Mouse (Mus musculus) thymus, postnatal 0 days (tissue): Measurements from ENCODE around the gene Herpud1. TPM values are rescaled to one million over a fixed set of nuclear protein-coding genes. Genes with fewer than 3 reads are reported as not detected.

ENCODE experiments used
- DNase-seq: peaks from one replicate; pipeline ENCODE4 v3.0.0-alpha.2; 2015; ENCODE audit warnings: low spot score
- polyA plus RNA-seq: library from polyadenylated mRNA; unstranded; fragments of >200 nt; fragmentation: Nextera tagmentation; extraction: Ambion mirVana; gene quantifications from 2 replicates; pipeline ENCODE4 v1.2.1, GENCODE M21; 2015

Herpud1 gene
- polyA plus RNA-seq: 78.9 and 83.6 TPM in 2 replicates

GRCm38 (mm10) chr8:94386214-94387026 is at the start of gene Herpud1:
TSS of gene Herpud1 (plus strand) at chr8:94386438.
- peak; percentile 96 for DNase-seq

- DNase-seq: peak; percentile 29
Observed at GRCm38 (mm10) chr8:94337559-94337958, 48.7 kb upstream of the Herpud1 start.

- DNase-seq: no peak
Observed at GRCm38 (mm10) chr8:94340796-94341195, 45.4 kb upstream of the Herpud1 start.

- DNase-seq: no peak
Observed at GRCm38 (mm10) chr8:94342691-94343090, 43.5 kb upstream of the Herpud1 start.

- peak; percentile 86 for DNase-seq
Observed at GRCm38 (mm10) chr8:94343290-94343689, 42.9 kb upstream of the Herpud1 start.

- DNase-seq: no peak
Observed at GRCm38 (mm10) chr8:94343778-94344320, 42.4 kb upstream of the Herpud1 start.

- no peak for DNase-seq
Observed at GRCm38 (mm10) chr8:94345657-94346056, 40.6 kb upstream of the Herpud1 start.

GRCm38 (mm10) chr8:94346264-94346663 is 40.0 kb upstream of the Herpud1 start:
- no peak for DNase-seq

- peak; percentile 25 for DNase-seq
Observed at GRCm38 (mm10) chr8:94348425-94348824, 37.8 kb upstream of the Herpud1 start.

- no peak for DNase-seq
Observed at GRCm38 (mm10) chr8:94354069-94354531, 32.1 kb upstream of the Herpud1 start.

GRCm38 (mm10) chr8:94354571-94354970 is 31.7 kb upstream of the Herpud1 start:
- peak; percentile 84 for DNase-seq

- no peak for DNase-seq
Observed at GRCm38 (mm10) chr8:94357220-94357619, 29.0 kb upstream of the Herpud1 start.

GRCm38 (mm10) chr8:94358541-94358940 is 27.7 kb upstream of the Herpud1 start:
- DNase-seq: no peak

- DNase-seq: no peak
Observed at GRCm38 (mm10) chr8:94361774-94362431, 24.3 kb upstream of the Herpud1 start.

GRCm38 (mm10) chr8:94362607-94363239 is 23.5 kb upstream of the Herpud1 start:
- DNase-seq: no peak

- DNase-seq: peak; percentile 94
Observed at GRCm38 (mm10) chr8:94363288-94363688, 22.9 kb upstream of the Herpud1 start.

GRCm38 (mm10) chr8:94363906-94364305 is 22.3 kb upstream of the Herpud1 start:
- peak; percentile 53 for DNase-seq

GRCm38 (mm10) chr8:94364686-94365312 is 21.4 kb upstream of the Herpud1 start:
- DNase-seq: no peak

- peak; percentile 82 for DNase-seq
Observed at GRCm38 (mm10) chr8:94365410-94365981, 20.7 kb upstream of the Herpud1 start.

- no peak for DNase-seq
Observed at GRCm38 (mm10) chr8:94370839-94371238, 15.4 kb upstream of the Herpud1 start.
